Mouse (Mus musculus): ENCODE data around the gene Epha10. TPM values are rescaled to one million over a fixed set of nuclear protein-coding genes. Genes with fewer than 3 reads are reported as not detected.
"Not testable (repeated sequence)": the region's sequence is repeated elsewhere in the genome, so short reads cannot be mapped to it uniquely, and the experiment has no call there.

Gene Epha10
- polyA plus RNA-seq, 1 experiment from 2014 or later, result 0.09 TPM

DNA sequence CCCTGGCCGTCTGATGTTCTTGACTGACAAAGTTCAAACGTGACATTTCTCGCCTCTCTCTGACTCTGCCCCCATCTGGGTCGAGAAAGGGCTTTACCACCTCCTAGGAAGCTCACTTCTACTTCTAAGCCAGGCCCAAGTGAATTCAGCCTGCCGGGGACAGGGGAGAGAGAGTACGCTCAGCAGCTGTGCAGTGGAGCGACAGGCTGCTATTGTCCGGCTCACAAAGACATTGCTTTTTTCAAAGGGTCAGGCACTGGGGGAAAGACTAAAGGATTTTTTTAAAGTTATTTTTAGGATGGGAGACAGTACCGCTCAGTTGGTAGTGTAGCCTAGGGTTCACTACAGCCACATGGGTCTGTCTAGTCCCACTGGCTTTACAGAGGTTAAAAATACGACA, 17.7 kb downstream of the Epha10 start:
- Histone ChIP-seq H3K36me3 (no peaks in the 10 kb centered on the region), H3K4me2 (replicated peaks) (no peak overlapping the region), H3K9me3 (replicated peaks) (no peaks in the 10 kb centered on the region), H3K27ac (replicated peaks) (no peak overlapping the region), H3K27me3 (peaks cover 57% of the 10 kb centered on the region), H3K4me3 (replicated peaks) (no peak overlapping the region), H3K4me1 (peaks cover 10% of the 10 kb centered on the region), H3K9ac (no peak overlapping the region)
- 51% methylated on average over 10 of the region's 10 CpGs for WGBS
- no peak for ATAC-seq (ENCODE audit: insufficient number of reproducible peaks, low FRiP score, low TSS enrichment, low read depth)

DNA sequence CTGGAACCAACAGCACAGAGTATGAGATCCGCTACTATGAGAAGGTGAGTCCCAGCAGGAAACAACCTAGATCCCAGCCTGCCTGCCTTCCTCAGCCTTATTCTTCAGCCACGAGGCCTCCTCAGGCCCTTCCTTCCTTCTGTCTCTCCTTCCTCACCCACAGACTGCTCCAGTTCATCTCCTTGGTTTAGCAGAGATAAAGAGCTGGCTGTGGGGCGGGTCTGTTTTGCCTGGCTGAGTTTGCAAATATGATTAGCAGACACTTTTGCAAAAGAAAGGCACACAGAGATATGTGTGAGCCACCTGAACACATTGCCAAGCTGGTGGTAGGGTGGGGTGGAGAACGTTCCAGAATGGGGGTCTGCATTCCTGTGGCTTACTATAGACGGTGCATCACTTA, 19.2 kb downstream of the Epha10 start:
- H3K27me3 ChIP-seq, result peaks cover 42% of the 10 kb centered on the region
- ATAC-seq (ENCODE audit: insufficient number of reproducible peaks, low FRiP score, low TSS enrichment, low read depth), result no peak
- 36% methylated on average over 5 of the region's 5 CpGs for WGBS

DNA sequence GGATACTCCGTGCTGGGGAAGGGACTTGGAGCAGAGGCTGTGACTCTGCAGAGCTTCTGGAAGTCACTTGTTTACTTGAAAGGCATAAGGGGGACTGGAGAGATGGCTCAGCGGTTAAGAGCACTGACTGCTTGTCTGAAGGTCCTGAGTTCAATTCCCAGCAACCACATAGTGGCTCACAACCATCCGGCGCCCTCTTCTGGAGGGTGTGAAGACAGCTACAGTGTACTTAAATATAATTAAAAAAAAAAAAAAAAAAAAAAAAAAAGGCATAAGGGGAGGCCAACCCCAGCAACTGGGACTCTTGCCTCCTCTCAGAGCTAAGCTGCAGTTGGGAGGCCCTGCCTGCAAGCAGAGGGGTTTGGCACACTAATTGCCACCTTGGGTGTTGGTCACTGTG, 24.7 kb downstream of the Epha10 start:
- Histone ChIP-seq H3K4me3 (replicated peaks) (no peak overlapping the region), H3K27ac (replicated peaks) (no peak overlapping the region), H3K4me2 (replicated peaks) (no peak overlapping the region), H3K36me3 (no peaks in the 10 kb centered on the region), H3K9me3 (replicated peaks) (no peaks in the 10 kb centered on the region), H3K4me1 (peaks cover 13% of the 10 kb centered on the region), H3K27me3 (no peaks in the 10 kb centered on the region), H3K9ac (no peak overlapping the region)
- 72% methylated on average over 4 of the region's 4 CpGs for WGBS
- no peak for ATAC-seq (ENCODE audit: insufficient number of reproducible peaks, low FRiP score, low TSS enrichment, low read depth)

More for the DNA sequence above, 19.2 kb downstream of the Epha10 start:
- H3K4me1 ChIP-seq, result peaks cover 4% of the 10 kb centered on the region
- H3K9ac ChIP-seq, result no peak overlapping the region
- H3K27ac ChIP-seq (replicated peaks), result no peak overlapping the region
- H3K9me3 ChIP-seq (replicated peaks), result no peaks in the 10 kb centered on the region
- H3K36me3 ChIP-seq, result no peaks in the 10 kb centered on the region
- no peak overlapping the region for H3K4me3 ChIP-seq (replicated peaks)
- H3K4me2 ChIP-seq (replicated peaks), result no peak overlapping the region

DNA sequence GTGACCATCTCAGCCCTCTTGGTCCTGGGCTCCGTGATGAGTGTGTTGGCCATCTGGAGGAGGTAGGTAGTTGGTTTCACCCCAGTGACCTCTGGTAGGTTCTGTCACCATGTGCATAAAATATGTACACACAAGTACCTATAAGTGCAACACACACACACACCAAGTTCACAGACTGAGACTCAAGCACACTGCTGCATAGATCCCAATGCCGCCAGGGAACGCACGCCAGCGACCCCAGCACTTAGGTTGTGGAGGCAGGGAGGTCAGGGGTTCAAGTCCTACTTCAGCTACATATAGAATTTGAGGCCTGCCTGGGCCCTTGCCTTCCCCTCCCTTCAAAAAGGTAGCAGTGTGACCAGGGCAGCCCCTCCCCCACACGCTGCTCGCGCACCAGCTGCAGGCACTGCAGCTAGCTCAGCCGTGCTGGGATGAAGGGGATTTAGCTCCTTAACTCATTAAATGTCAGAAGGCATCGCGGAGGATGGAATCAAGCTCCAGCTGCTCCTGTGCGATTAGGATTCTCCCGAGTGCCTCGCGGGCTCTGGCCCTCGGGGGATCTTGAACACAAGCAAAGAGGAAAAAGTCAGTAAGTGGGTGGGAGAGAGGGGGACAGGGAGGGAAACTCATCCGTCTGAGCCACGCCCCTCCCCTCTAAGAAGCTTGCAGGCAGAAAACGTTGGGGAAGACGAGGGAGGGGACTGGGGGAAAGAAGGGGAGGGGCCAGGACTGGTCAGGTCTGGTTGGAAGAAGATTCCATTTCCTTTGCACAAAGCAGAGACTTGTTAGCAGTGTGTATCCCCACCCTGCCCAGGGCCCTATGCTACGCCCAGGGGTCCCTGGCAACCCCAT, 25.5 kb downstream of the Epha10 start:
- no peak overlapping the region for H3K9ac ChIP-seq
- peaks cover 13% of the 10 kb centered on the region for H3K4me1 ChIP-seq
- H3K9me3 ChIP-seq (replicated peaks), result no peaks in the 10 kb centered on the region
- no peaks in the 10 kb centered on the region for H3K36me3 ChIP-seq
- 7% methylated on average over 21 of the region's 21 CpGs for WGBS
- peak; percentile 71 for ATAC-seq (ENCODE audit: insufficient number of reproducible peaks, low FRiP score, low TSS enrichment, low read depth)
- H3K27me3 ChIP-seq, result no peaks in the 10 kb centered on the region
- peak overlapping the region; percentile 32 for H3K4me3 ChIP-seq (replicated peaks)
- peak overlapping the region; percentile 62 for H3K4me2 ChIP-seq (replicated peaks)
- no peak overlapping the region for H3K27ac ChIP-seq (replicated peaks)

DNA sequence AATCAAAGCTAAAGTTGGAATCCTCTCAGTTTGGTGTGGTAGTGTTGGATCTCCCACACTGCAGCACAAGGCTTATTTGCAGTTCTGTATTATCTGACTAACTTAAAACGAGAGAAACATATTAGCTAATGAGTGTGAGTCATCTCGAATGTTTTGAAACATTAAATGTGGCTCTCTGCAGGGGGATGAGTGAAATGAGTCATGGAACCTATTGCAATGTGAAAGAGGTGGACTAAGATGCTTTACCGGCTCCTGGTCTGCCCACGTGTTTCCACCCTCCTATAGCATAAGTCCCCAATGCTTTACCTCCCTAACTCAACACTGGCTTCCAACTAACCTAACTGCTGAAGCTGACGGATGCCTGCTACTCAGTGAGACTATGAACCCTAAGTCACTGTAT, 47.4 kb downstream of the Epha10 start:
- no peak overlapping the region for H3K4me3 ChIP-seq (replicated peaks)
- H3K36me3 ChIP-seq, result peaks cover 67% of the 10 kb centered on the region
- no peak overlapping the region for H3K4me2 ChIP-seq (replicated peaks)
- H3K4me1 ChIP-seq, result no peaks in the 10 kb centered on the region
- H3K27me3 ChIP-seq, result no peaks in the 10 kb centered on the region
- H3K27ac ChIP-seq (replicated peaks), result no peak overlapping the region
- no peak for ATAC-seq (ENCODE audit: insufficient number of reproducible peaks, low FRiP score, low TSS enrichment, low read depth)
- H3K9me3 ChIP-seq (replicated peaks), result no peaks in the 10 kb centered on the region
- 84% methylated on average over 5 of the region's 5 CpGs for WGBS
- H3K9ac ChIP-seq, result no peak overlapping the region

DNA sequence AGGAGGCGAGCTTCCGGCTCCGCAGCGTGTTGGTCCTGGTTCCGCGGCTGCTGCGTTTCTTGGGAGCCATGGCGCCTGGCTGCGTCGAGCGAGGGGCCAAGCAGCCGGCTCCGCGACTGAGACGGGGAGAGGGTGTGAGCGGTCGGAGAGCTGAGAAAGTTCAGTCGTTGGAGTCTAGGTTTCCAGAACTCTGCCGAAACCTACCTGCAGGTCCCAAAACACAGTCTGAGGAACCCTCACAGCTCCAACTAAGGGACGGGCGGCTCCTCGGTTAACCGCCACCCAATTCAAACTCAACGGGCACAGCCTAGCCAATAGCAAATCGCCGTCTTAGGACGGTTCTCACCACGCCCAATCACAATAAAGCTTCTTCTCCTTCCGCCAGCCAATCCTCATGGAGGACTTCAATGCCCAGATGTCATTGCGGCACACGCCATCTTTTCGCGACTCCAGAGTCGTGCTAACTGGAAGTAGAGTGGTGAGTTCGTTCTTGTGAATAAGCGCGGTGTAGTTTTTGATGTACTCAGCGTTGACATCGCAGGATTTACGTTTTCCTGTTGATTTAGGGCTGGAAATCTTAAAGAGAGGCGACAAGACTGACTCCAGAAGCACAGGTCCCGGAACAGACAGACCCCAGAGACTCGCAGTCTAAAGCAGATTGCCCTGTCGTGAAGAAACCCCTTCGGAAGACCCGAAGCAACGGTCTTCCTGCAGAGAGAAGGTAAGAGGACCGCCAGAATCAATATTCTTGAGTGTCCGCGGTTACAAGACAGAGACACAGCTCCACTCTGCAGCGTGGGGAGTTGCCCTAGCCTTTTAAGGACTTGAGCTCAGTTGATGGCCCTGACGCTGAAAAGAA, 56.1 kb downstream of the Epha10 start, which contains the start of gene 9930104L06Rik:
9930104L06Rik (plus strand) TSS at position 436 of the 859 bp plus-strand sequence.
- Histone ChIP-seq H3K27me3 (no peaks in the 10 kb centered on the region), H3K9ac (peak within 1 kb of the TSS; percentile 74), H3K4me2 (replicated peaks) (peak within 1 kb of the TSS; percentile 89), H3K27ac (replicated peaks) (peak within 1 kb of the TSS; percentile 60), H3K4me1 (peaks cover 25% of the 10 kb centered on the region), H3K9me3 (replicated peaks) (no peaks in the 10 kb centered on the region), H3K36me3 (peaks cover 26% of the 10 kb centered on the region), H3K4me3 (replicated peaks) (peak within 1 kb of the TSS; percentile 88)
- ATAC-seq (ENCODE audit: insufficient number of reproducible peaks, low FRiP score, low TSS enrichment, low read depth), result peak; percentile 97
- under 1% methylated on average over 52 of the region's 52 CpGs for WGBS

DNA sequence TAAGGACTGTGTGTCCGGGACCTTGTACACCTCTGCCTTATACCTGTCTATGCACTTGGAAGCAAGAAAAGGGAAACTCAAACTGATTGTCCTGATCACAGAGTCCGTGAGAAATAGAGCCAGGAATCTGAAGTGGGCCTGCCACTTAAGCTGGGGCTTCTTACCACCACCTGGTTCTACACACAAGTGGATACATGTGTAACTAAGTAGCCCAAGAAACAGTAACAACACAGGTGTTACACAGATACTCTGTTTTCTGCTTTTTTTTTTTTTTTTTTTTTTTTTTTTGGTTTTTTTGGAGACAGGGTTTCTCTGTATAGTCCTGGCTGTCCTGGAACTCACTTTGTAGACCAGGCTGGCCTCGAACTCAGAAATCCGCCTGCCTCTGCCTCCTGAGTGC, 58.5 kb downstream of the Epha10 start, which contains the start of gene Cdca8:
Cdca8 (minus strand) TSS at position 101 of the 400 bp plus-strand sequence.
- not testable (repeated sequence) for H3K27ac ChIP-seq (replicated peaks); H3K27me3 ChIP-seq; H3K9me3 ChIP-seq (replicated peaks); ATAC-seq (ENCODE audit: insufficient number of reproducible peaks, low FRiP score, low TSS enrichment, low read depth); H3K9ac ChIP-seq; H3K4me2 ChIP-seq (replicated peaks)
- Histone ChIP-seq H3K4me3 (replicated peaks) (0 out of 2 replicates have a peak within 1 kb of the TSS, but pooled peaks have one; percentile 88), H3K36me3 (peaks cover 35% of the 10 kb centered on the region), H3K4me1 (peaks cover 25% of the 10 kb centered on the region)
- WGBS, result 97% methylated on average over 4 of the region's 4 CpGs

DNA sequence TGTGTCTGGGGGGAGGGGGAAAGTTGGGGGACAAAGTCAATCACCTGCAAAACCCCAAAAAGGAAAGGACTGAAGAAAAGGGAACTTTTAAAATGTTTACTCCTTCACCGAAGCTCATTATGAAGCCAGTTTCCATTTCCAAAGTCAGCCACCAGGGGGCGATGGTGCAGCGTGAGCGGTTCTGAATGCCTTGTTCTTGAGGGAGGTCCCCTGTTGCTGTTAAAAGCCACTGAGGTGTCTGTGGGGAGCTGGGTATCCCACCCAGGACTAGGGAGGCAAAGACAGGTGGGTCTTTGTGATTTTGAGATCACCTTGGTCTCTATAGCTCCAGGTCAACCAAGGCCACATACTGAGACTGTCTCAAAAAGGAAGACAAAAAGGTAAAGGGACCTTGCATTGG, 62.3 kb downstream of the Epha10 start:
- no peak overlapping the region for H3K4me2 ChIP-seq (replicated peaks)
- no peak overlapping the region for H3K9ac ChIP-seq
- H3K36me3 ChIP-seq, result peaks cover 35% of the 10 kb centered on the region
- ATAC-seq (ENCODE audit: insufficient number of reproducible peaks, low FRiP score, low TSS enrichment, low read depth), result no peak
- WGBS, result 9% methylated on average over 4 of the region's 4 CpGs
- H3K4me1 ChIP-seq, result peaks cover 1% of the 10 kb centered on the region; the same call in 1 of the 2 replicates
- no peaks in the 10 kb centered on the region for H3K9me3 ChIP-seq (replicated peaks)
- H3K27ac ChIP-seq (replicated peaks), result no peak overlapping the region
- H3K4me3 ChIP-seq (replicated peaks), result no peak overlapping the region
- H3K27me3 ChIP-seq, result no peaks in the 10 kb centered on the region

DNA sequence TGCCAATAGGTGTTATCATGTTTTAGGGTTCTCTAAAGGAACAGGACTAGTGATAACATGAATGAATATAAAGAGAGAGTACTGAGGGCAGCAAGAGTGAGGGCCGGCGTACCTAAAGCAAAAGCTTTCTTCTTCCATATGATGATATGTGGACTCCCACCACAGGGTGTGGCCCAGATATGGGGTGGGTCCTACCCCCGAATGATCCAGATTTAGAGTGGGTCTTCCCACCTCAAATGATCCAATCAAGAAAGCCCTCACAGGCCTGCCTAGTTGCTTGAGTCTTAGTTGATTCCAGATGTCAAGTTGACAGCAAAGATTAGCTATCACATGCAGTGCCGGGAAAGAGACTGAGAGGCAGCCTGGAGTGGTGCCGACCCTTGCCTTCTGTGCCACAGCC, 63.1 kb downstream of the Epha10 start:
- no peaks in the 10 kb centered on the region for H3K4me1 ChIP-seq
- no peaks in the 10 kb centered on the region for H3K9me3 ChIP-seq (replicated peaks)
- H3K27me3 ChIP-seq, result no peaks in the 10 kb centered on the region
- no peak for ATAC-seq (ENCODE audit: insufficient number of reproducible peaks, low FRiP score, low TSS enrichment, low read depth)
- no peak overlapping the region for H3K27ac ChIP-seq (replicated peaks)
- no peak overlapping the region for H3K4me3 ChIP-seq (replicated peaks)
- H3K9ac ChIP-seq, result no peak overlapping the region
- 47% methylated on average over 5 of the region's 5 CpGs for WGBS
- peaks cover 30% of the 10 kb centered on the region for H3K36me3 ChIP-seq
- no peak overlapping the region for H3K4me2 ChIP-seq (replicated peaks)

DNA sequence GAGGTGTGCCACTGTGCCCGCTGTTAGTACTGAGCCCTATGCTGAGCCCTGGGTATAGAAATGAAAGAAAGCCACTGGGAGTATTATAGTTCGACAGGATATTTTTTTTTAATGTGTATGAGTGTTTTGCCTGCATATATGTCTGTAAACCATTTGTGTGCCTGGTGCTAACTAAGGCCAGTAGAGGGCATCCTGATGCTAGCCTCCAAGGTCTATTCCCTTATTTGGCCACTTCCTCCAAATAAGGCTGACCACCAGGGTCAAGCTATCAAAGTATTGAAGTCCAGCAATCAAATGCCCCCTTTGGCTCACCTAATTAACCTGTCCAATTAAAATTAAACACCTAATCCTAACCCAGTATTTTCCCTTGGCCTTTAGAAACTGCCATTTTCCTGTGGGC, 64.3 kb downstream of the Epha10 start:
- H3K4me3 ChIP-seq (replicated peaks), result no peak overlapping the region
- no peak for ATAC-seq (ENCODE audit: insufficient number of reproducible peaks, low FRiP score, low TSS enrichment, low read depth)
- H3K4me2 ChIP-seq (replicated peaks), result no peak overlapping the region
- H3K27ac ChIP-seq (replicated peaks), result no peak overlapping the region
- H3K36me3 ChIP-seq, result peaks cover 19% of the 10 kb centered on the region
- H3K9me3 ChIP-seq (replicated peaks), result no peaks in the 10 kb centered on the region
- no peak overlapping the region for H3K9ac ChIP-seq
- H3K4me1 ChIP-seq, result peaks cover 6% of the 10 kb centered on the region; the same call in 1 of the 2 replicates
- H3K27me3 ChIP-seq, result no peaks in the 10 kb centered on the region
- WGBS, result 62% methylated on average over 2 of the region's 2 CpGs

DNA sequence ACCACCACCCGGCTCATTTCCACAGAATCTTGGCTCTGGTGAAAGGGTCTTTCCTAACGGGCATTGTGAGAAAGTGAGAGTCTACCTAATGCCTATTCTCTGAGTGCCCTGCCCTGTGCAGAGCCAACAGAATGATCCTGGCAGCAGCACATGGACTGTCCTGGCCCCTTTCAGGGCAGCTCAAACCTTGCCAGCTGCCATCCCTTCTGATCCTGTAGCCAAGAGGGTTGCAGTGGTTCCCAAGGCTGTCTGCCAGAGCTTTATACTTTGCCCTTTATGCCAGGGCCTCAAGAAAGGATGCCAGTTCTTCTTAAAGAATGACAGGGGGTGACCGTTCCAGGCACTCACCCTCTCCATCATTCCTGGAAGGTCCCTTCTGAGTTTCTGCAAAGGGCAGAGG, 68.8 kb downstream of the Epha10 start:
- no peak overlapping the region for H3K27ac ChIP-seq (replicated peaks)
- no peaks in the 10 kb centered on the region for H3K27me3 ChIP-seq
- WGBS, result 88% methylated on average over 3 of the region's 3 CpGs
- no peaks in the 10 kb centered on the region for H3K36me3 ChIP-seq
- H3K9me3 ChIP-seq (replicated peaks), result no peaks in the 10 kb centered on the region
- H3K4me3 ChIP-seq (replicated peaks), result no peak overlapping the region
- H3K9ac ChIP-seq, result no peak overlapping the region
- peaks cover 24% of the 10 kb centered on the region for H3K4me1 ChIP-seq
- H3K4me2 ChIP-seq (replicated peaks), result no peak overlapping the region
- no peak for ATAC-seq (ENCODE audit: insufficient number of reproducible peaks, low FRiP score, low TSS enrichment, low read depth)

Measured in embryonic facial prominence, embryonic 15.5 days (tissue).